Mouse (Mus musculus) heart, embryonic 13.5 days (tissue): Measurements from ENCODE around the gene Agl. TPM values are rescaled to one million over a fixed set of nuclear protein-coding genes. Genes with fewer than 3 reads are reported as not detected.

Source experiments
- ATAC-seq: fragments of 200-750 bp; cut with Nextera tagmentation; 2 replicates; pipeline ENCODE4 v1.8.0; 2017; ENCODE audit warnings: moderate TSS enrichment; ENCODE audit not compliant: insufficient number of reproducible peaks, low FRiP score, low TSS enrichment; ENCODE audit errors: extremely low read depth
- H3K27ac ChIP-seq: fragments of 300-500 bp; sonication (generic); replicated peaks from 2 replicates; pipeline ENCODE4 v1.5.1; 2015; ENCODE audit warnings: moderate library complexity, mild to moderate bottlenecking, inconsistent platforms
- H3K27me3 ChIP-seq: fragments of 300-500 bp; sonication (generic); replicated peaks from 2 replicates; pipeline ENCODE4 v1.6.1; 2015; ENCODE audit warnings: mild to moderate bottlenecking, inconsistent platforms
- H3K36me3 ChIP-seq: fragments of 300-500 bp; sonication (generic); 2 replicates; pipeline ENCODE4 v1.6.1; 2015; ENCODE audit warnings: mild to moderate bottlenecking, inconsistent platforms
- H3K4me1 ChIP-seq: fragments of 300-500 bp; sonication (generic); 2 replicates; pipeline ENCODE4 v1.6.1; 2015; ENCODE audit warnings: inconsistent platforms
- H3K4me2 ChIP-seq: fragments of 300-500 bp; sonication (generic); 2 replicates; pipeline ENCODE4 v1.6.1; 2015; ENCODE audit warnings: inconsistent platforms, mild to moderate bottlenecking, moderate library complexity
- H3K4me3 ChIP-seq: fragments of 300-500 bp; sonication (generic); 2 replicates; pipeline ENCODE4 v1.5.1; 2015; ENCODE audit warnings: moderate library complexity, mild to moderate bottlenecking, inconsistent platforms
- H3K9ac ChIP-seq: fragments of 300-500 bp; sonication (generic); 2 replicates; pipeline ENCODE4 v1.6.1; 2015; ENCODE audit warnings: inconsistent platforms, mild to moderate bottlenecking, moderate library complexity
- H3K9me3 ChIP-seq: fragments of 300-500 bp; sonication (generic); 2 replicates; pipeline ENCODE4 v1.6.1; 2016; ENCODE audit warnings: inconsistent platforms
- WGBS: fragments of 180-500 bp; shearing (Covaris S2); methylation state at CpG from one replicate; pipeline ENCODE4 v1.1.7; 2015; ENCODE audit warnings: mixed read lengths; 5-methylcytosine and 5-hydroxymethylcytosine counted together
- polyA plus RNA-seq: library from polyadenylated mRNA; unstranded; fragments of >200 nt; fragmentation: Nextera tagmentation; extraction: Ambion mirVana; gene quantifications from 2 replicates; pipeline ENCODE4 v1.2.1, GENCODE M21; 2015

Gene Agl
- polyA plus RNA-seq, 1 experiment from 2014 or later: 44.3 TPM

DNA sequence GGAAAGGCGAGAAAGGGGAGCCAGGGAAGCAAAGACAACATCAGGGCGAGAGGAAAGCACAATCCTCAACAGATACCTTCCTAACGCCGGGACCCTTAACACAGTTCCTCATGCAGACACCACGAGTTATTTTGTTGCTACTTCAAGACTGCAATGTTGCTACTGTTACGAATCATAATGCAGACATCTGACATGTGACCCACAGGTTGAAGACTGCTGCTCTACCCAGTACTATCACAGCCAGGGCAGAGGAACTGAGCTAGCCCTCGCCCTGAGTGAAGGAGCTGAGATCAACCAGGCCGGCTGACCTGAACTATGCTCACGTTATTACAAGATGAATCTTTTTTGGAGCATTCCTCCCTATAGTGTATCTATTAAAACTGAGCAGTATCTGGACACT lies 67.0 kb downstream of the Agl start:
- Histone ChIP-seq H3K27me3 (no peaks in the 10 kb centered on the region), H3K36me3 (peaks cover 33% of the 10 kb centered on the region), H3K4me2 (no peak overlapping the region), H3K9ac (no peak overlapping the region), H3K27ac (no peak overlapping the region), H3K9me3 (no peaks in the 10 kb centered on the region), H3K4me1 (no peaks in the 10 kb centered on the region), H3K4me3 (no peak overlapping the region)
- WGBS: 68% methylated on average over 9 of the region's 9 CpGs
- no peak for ATAC-seq

DNA sequence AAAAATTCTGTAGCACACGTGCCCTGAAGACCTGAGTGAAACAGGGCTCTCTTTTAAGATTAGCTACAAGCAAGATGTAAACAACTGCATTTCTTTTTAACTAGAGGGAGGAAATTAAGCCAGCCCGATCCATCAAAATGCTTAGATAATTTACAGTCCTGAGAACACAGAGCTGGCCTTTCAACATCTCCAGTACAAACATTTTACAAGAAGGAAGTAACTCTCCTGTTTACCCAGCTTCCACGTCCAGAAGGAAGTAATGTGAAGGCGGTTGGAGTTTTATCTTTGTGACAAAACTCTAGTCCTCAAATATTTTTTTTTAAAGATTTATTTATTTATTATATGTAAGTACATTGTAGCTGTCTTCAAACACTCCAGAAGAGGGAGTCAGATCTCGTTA lies 67.9 kb downstream of the Agl start:
- no peak for ATAC-seq
- Histone ChIP-seq H3K27ac (no peak overlapping the region), H3K4me2 (no peak overlapping the region), H3K4me1 (no peaks in the 10 kb centered on the region), H3K36me3 (peaks cover 27% of the 10 kb centered on the region), H3K4me3 (no peak overlapping the region), H3K9me3 (no peaks in the 10 kb centered on the region), H3K9ac (no peak overlapping the region), H3K27me3 (no peaks in the 10 kb centered on the region)
- WGBS: 73% methylated on average over 5 of the region's 5 CpGs

DNA sequence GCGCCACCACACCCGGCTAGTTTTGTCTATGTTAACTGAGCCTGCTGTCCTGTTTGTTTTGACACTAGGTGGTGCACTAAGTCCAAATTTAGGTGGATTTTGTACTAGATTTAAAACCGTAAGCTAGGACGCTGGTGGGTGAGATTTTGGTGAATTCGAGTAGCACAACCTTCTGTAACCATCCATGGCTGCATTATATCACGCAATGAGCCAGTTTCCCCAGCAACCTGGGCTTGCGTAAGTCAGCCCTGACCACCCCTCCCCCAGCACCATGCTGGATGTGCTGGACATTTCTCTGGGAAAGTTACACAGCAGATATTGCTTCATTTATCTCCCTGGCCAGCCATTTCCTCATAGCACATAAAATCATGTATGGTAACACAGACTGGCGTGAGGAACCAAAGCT lies 70.6 kb downstream of the Agl start:
- Histone ChIP-seq H3K27me3 (no peaks in the 10 kb centered on the region), H3K4me1 (no peaks in the 10 kb centered on the region), H3K4me2 (no peak overlapping the region), H3K4me3 (no peak overlapping the region), H3K27ac (no peak overlapping the region), H3K9ac (no peak overlapping the region), H3K9me3 (peaks cover 3% of the 10 kb centered on the region; the same call in 1 of the 2 replicates), H3K36me3 (peaks cover 3% of the 10 kb centered on the region; the same call in 1 of the 2 replicates)
- WGBS: 75% methylated on average over 8 of the region's 8 CpGs
- no peak for ATAC-seq

DNA sequence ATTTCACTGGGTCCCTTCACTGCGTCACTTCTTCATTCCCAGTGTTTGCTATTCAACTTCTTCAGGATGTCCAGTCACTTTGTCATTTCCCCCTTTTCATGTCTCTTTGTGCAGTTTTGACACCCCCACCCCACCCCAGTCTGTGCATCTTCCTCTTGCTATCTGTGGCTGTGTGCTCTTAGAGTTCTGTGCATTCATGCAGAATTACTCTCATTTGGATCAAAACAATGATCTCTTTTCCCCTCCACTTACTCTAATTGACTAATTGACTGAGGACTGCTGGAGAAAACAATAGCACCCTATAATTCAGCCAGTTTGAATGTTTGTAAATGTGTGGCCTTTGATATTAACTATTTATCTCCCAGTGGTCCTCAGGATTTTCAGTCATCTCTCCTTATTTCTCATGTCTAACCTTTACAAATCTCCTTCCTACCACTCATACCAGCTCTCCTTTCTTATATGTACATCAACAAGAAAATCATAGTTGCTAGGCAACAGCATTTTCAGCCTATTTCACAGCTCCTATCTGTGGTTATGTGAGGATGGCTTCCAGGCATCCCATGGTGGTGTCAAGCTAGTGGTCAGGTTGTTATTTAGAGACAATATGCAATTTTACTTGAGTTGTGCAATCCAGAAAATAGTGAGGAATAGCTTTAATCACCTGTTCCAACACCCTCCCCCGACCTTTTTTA lies 78.3 kb downstream of the Agl start:
- Histone ChIP-seq H3K4me1 (peaks cover 5% of the 10 kb centered on the region; the same call in 1 of the 2 replicates), H3K27me3 (no peaks in the 10 kb centered on the region; the same call in 1 of the 2 replicates), H3K36me3 (no peaks in the 10 kb centered on the region), H3K4me3 (no peak overlapping the region), H3K27ac (no peak overlapping the region), H3K9me3 (peaks cover 3% of the 10 kb centered on the region; the same call in 1 of the 2 replicates), H3K9ac (no peak overlapping the region), H3K4me2 (no peak overlapping the region)
- no peak for ATAC-seq
- 68% methylated on average over 2 of the region's 2 CpGs for WGBS

DNA sequence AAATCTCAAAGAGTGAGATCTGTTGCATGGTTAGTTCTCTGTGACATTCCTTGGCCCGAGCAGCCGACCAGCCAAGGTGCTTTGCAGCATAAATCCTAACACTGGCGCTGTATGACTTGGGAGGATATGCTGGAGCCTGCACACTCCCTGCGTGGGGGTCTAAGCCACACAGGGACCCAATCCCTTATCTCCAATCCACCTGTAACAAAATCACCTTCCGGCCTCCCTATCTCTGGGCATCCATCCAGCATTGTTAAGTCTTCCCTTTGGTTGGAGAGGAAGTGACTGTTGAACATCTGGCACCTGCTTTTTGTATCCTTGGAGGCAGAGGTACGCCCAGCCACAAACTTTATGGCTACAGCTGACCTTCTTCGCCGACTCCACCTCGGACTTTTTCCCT lies 81.2 kb downstream of the Agl start:
- ATAC-seq: no peak
- WGBS: 47% methylated on average over 9 of the region's 9 CpGs
- no peak overlapping the region for H3K9ac ChIP-seq
- H3K4me1 ChIP-seq: peaks cover 5% of the 10 kb centered on the region; the same call in 1 of the 2 replicates
- H3K9me3 ChIP-seq: no peaks in the 10 kb centered on the region
- H3K27me3 ChIP-seq: no peaks in the 10 kb centered on the region; the same call in 1 of the 2 replicates
- peak overlapping the region; percentile 10 for H3K4me2 ChIP-seq
- no peaks in the 10 kb centered on the region for H3K36me3 ChIP-seq
- no peak overlapping the region for H3K4me3 ChIP-seq
- H3K27ac ChIP-seq: no peak overlapping the region

DNA sequence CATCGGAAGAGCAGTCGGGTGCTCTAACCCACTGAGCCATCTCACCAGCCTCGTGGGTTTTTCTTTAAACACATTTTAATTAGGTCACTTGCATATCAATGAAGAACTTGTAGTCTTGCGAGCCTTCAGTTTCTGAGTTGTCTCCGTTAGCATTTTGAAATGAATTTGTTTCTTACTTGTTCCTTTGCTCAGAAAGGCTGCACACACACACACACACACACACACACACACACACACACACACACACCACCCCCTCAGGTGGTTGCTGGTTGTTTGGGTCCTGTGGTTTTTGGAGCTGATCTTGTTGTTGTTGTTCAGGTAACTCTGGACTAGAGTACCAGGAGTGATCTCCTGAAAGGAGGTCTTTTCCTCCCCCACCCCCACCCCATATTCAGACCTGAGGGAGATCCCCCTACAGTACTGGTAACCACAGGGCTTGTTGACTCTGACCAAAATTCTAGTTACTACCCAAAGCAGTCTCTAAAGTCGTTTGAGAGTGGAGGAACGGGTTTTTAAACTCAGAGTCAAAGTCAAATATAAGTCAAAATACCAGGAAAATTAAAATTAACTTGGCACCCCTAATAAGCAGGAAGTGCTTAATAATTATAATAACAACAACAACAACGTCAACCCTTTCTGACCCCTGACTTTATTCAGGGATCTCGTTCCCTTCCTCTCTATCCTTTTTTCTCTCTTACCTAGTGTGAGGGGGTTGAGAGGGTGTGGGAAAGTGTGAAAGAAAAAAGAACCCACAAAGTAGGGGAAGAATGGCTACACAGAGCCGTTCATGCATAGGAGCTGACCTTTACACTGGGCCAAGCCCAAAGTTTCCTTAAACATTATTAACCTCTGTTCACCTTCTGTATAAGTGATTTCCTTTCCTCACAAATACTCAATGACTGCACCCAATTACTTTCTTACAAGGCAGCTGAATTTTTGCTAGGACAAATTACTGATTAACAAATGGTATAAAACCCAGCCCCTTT lies 84.2 kb downstream of the Agl start:
- H3K4me3 ChIP-seq: no peak overlapping the region
- H3K4me1 ChIP-seq: peaks cover 5% of the 10 kb centered on the region; the same call in 1 of the 2 replicates
- no peak overlapping the region for H3K27ac ChIP-seq
- no peaks in the 10 kb centered on the region for H3K27me3 ChIP-seq
- WGBS: 65% methylated on average over 10 of the region's 10 CpGs
- H3K36me3 ChIP-seq: no peaks in the 10 kb centered on the region
- no peak overlapping the region for H3K4me2 ChIP-seq
- no peak overlapping the region for H3K9ac ChIP-seq
- H3K9me3 ChIP-seq: no peaks in the 10 kb centered on the region
- no peak for ATAC-seq

DNA sequence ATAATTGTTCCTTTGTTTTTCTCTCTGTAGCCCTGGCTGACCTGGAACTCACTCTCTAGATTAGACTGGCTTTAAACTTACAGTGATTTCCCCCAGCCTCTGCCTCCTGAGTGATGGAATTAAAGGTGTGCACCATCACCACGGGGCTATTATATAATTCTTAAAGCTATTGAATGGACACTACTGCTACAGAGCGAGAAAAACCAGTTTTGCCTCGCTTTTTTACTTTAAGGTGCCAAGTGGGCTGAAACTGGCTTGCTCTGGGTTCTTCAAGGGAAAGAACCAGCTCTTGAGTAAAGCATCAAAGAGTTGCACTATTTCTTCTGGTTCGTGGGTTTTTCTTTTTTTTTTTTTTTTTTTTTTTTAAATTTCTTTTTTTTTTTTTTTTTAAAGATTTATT lies 85.0 kb downstream of the Agl start:
- 72% methylated on average over 4 of the region's 4 CpGs for WGBS
- no peak overlapping the region for H3K9ac ChIP-seq
- no peaks in the 10 kb centered on the region for H3K27me3 ChIP-seq
- no peaks in the 10 kb centered on the region for H3K36me3 ChIP-seq
- peaks cover 5% of the 10 kb centered on the region; the same call in 1 of the 2 replicates for H3K4me1 ChIP-seq
- no peak overlapping the region for H3K4me2 ChIP-seq
- no peaks in the 10 kb centered on the region for H3K9me3 ChIP-seq
- no peak for ATAC-seq
- H3K4me3 ChIP-seq: no peak overlapping the region
- no peak overlapping the region for H3K27ac ChIP-seq

DNA sequence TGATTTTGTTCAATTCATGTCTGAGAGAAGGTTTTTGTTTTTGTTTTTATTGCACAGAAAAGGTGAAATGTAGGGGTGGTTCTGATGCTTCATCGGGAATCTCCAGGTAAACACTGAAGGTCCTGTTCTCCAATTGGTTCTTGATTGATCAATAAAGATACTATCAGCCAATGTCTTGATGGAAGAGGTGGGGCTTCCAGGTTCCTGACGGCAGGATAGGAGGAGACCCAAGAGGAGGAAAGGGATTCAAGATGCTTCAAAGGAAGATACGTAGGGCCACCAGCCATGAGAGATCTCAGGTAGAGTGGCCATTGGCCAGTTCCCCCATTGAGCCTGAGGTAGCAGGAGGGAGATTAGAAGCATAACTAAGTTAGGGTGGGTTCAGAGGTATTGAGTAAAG lies 89.0 kb downstream of the Agl start:
- no peak overlapping the region for H3K27ac ChIP-seq
- no peaks in the 10 kb centered on the region for H3K9me3 ChIP-seq
- 50% methylated on average over 3 of the region's 3 CpGs for WGBS
- no peaks in the 10 kb centered on the region for H3K36me3 ChIP-seq
- no peak overlapping the region for H3K9ac ChIP-seq
- no peaks in the 10 kb centered on the region for H3K27me3 ChIP-seq
- no peak overlapping the region for H3K4me2 ChIP-seq
- no peak for ATAC-seq
- H3K4me3 ChIP-seq: no peak overlapping the region
- 0 out of 2 replicates have a peak, but pooled peaks cover 2% of the 10 kb centered on the region for H3K4me1 ChIP-seq

DNA sequence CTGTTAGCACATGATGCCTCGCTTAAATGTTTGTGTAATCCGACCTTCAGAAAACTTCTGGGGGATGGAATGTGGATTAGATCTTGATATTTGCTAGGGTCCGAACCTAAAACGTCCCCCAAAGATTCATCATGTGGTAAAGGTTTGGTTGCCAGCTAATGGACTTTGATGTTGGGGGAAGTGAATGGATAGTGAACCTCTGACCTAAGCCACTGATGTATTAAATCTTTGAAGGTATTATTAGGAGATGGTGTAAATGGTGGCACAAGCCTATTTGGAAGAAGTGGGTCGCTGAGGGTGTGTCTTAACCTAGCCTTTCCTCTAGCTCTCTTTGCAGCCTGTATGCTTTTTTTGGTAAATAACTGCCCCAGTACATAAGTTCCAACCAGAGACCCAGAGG lies 94.9 kb downstream of the Agl start:
- no peaks in the 10 kb centered on the region for H3K9me3 ChIP-seq
- H3K27me3 ChIP-seq: no peaks in the 10 kb centered on the region
- H3K4me2 ChIP-seq: peak overlapping the region; percentile 79
- 21% methylated on average over 5 of the region's 5 CpGs for WGBS
- H3K27ac ChIP-seq: no peak overlapping the region
- H3K36me3 ChIP-seq: no peaks in the 10 kb centered on the region
- H3K9ac ChIP-seq: peak overlapping the region; percentile 95
- ATAC-seq: no peak
- peaks cover 29% of the 10 kb centered on the region for H3K4me1 ChIP-seq
- H3K4me3 ChIP-seq: peak overlapping the region; percentile 96

DNA sequence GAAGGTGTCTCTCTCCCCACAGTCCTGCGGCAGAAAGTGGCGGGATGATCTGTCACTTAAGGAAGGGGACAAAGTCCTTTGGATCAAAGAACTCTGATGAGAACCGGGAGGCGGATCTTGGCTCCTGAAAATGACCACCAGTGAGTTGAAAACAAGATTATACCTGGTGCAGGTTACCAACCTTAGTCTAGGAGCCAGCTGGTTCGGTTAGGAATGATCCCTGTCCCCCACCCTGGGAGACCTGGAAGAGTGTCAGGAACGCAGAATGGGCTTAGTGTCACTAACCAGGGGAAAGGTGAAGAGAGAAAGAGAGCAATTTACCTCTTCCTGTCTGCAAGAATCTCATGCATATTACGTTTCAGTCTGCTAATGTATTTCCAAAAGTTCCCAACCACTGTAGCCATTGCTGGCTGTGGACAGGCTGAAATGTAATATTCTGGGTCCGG lies 95.5 kb downstream of the Agl start, which contains the start of gene Slc35a3:
Gene Slc35a3 (minus strand): TSS at position 396 of the 446 bp plus-strand sequence.
- H3K36me3 ChIP-seq: no peaks in the 10 kb centered on the region
- H3K4me3 ChIP-seq: peak within 1 kb of the TSS; percentile 96
- no peaks in the 10 kb centered on the region for H3K27me3 ChIP-seq
- H3K9me3 ChIP-seq: no peaks in the 10 kb centered on the region
- H3K4me2 ChIP-seq: peak within 1 kb of the TSS; percentile 79
- peak within 1 kb of the TSS; percentile 95 for H3K9ac ChIP-seq
- 3% methylated on average over 8 of the region's 8 CpGs for WGBS
- peaks cover 29% of the 10 kb centered on the region for H3K4me1 ChIP-seq
- H3K27ac ChIP-seq: peak within 1 kb of the TSS; percentile 84
- no peak for ATAC-seq
